Mouse (Mus musculus) kidney, adult 2 months (tissue): ENCODE measurements around the gene Wnt4. TPM values are rescaled to one million over a fixed set of nuclear protein-coding genes. Genes with fewer than 3 reads are reported as not detected.

Experiments
- DNase-seq: peaks from one replicate; pipeline ENCODE4 v3.0.0; 2021
- H3K27ac ChIP-seq: fragments of 200-500 bp; 2 replicates; pipeline ENCODE4 v1.5.1; 2012; ENCODE audit warnings: low read depth, low read length, control low read depth, inconsistent platforms; ENCODE audit not compliant: insufficient read depth
- H3K27me3 ChIP-seq: fragments of 200-500 bp; replicated peaks from 2 replicates; pipeline ENCODE4 v1.6.1; 2012; ENCODE audit warnings: mild to moderate bottlenecking, moderate library complexity, low read length, inconsistent platforms; ENCODE audit not compliant: control insufficient read depth, insufficient read depth
- H3K36me3 ChIP-seq: fragments of 200-500 bp; 2 replicates; pipeline ENCODE4 v1.6.1; 2012; ENCODE audit warnings: mild to moderate bottlenecking, moderate library complexity, low read length, inconsistent platforms; ENCODE audit not compliant: control insufficient read depth, insufficient read depth
- H3K4me1 ChIP-seq: fragments of 200-500 bp; 2 replicates; pipeline ENCODE4 v1.6.1; 2011; ENCODE audit warnings: low read length; ENCODE audit not compliant: control insufficient read depth, insufficient read depth
- H3K4me3 ChIP-seq: fragments of 200-500 bp; 2 replicates; pipeline ENCODE4 v1.5.1; 2011; ENCODE audit warnings: mild to moderate bottlenecking, low read depth, low read length, control low read depth; ENCODE audit not compliant: insufficient read depth
- CTCF ChIP-seq: fragments of 200-500 bp; conservative IDR thresholded peaks from 2 replicates; pipeline ENCODE4 v1.5.1; 2011; ENCODE audit warnings: low read depth, mild to moderate bottlenecking, control low read depth, low read length, moderate library complexity, mixed read lengths; ENCODE audit not compliant: insufficient read depth, insufficient read length
- POLR2A ChIP-seq: fragments of 200-500 bp; IDR thresholded peaks from one replicate; pipeline ENCODE4 v1.6.1; 2011; ENCODE audit warnings: low read depth, low read length, control low read depth
- WGBS: fragments of 180-500 bp; shearing (Covaris S2); methylation state at CpG from one replicate; pipeline ENCODE4 v1.1.7; 2018; 5-methylcytosine and 5-hydroxymethylcytosine counted together
- polyA plus RNA-seq: library from polyadenylated mRNA; depleted of rRNA; stranded (reverse); fragments of >200 nt; gene quantifications from 2 replicates; pipeline ENCODE4 v1.2.3, GENCODE M21; 2012

Wnt4 gene
- polyA plus RNA-seq, 1 experiment = 2.1 TPM

DNA sequence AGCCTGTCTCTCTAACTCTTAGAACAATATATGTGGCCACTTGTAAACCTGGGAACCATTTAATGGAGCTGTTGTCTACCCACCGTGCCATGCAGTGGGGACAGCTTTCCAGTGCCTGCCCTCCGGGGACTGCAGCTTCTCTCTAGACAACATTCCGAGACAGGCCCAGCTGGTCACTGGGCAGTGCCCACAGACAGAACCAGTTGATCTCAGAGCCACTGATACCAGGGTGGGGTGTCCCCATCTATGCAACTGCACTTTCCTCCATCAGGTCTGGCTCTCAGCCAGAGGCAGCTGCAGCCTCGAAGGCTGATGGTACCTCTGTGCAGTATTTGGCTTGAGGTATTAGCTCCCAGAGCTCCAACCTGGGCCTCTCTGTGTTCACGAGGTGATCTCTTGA, 27.0 kb upstream of the Wnt4 start:
- Histone ChIP-seq H3K36me3 (no peaks in the 10 kb centered on the region), H3K4me1 (no peaks in the 10 kb centered on the region), H3K27ac (no peak overlapping the region), H3K4me3 (no peak overlapping the region), H3K27me3 (no peaks in the 10 kb centered on the region)
- 45% methylated on average over 5 of the region's 5 CpGs for WGBS
- DNase-seq = no peak
- no peak for TF ChIP-seq CTCF
- TF ChIP-seq POLR2A = no peak

DNA sequence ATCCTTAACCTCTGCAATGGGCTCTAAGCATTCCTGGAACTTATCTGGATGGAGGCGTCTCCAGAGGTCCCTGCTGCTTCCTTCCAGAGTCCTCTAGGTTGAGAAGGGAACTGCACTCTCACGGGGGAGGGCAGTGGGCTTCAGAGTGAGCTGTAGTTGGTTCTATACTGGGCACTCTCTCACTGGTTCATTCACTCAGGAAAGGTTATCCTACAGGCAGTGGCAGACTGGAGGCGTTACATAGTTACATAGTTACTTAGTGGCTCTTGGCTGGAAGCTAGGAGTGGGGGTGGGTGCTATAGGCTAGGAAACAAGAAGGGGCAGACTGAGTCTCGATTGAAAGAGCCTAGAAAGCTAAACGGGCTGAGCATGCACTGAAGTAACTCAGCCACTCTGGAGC, 26.4 kb upstream of the Wnt4 start:
- no peak for TF ChIP-seq CTCF
- TF ChIP-seq POLR2A = no peak
- DNase-seq = no peak
- 31% methylated on average over 5 of the region's 5 CpGs for WGBS
- H3K36me3 ChIP-seq = no peaks in the 10 kb centered on the region
- H3K27ac ChIP-seq = no peak overlapping the region
- no peak overlapping the region for H3K4me3 ChIP-seq
- H3K27me3 ChIP-seq = no peaks in the 10 kb centered on the region
- no peaks in the 10 kb centered on the region for H3K4me1 ChIP-seq

DNA sequence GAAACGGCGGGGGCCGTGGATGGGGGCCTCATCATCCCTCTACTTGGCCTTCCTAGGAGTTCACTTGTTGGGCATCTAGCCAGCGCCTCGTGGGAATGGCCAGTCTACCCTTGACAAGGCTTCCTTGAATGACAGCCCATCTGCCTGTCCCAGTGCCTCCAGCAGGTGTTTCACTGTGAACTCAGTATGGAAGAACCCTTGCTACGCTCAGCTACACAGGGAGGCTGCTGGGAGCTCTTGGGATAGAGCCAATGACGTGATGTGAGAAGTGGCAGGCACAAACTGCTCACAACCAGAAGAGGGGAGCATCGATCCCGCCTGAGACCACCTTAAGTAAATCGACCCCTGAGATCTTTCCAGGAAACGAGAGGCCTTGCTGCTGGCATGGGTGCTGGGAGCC, 23.7 kb upstream of the Wnt4 start:
- Histone ChIP-seq H3K4me1 (no peaks in the 10 kb centered on the region), H3K36me3 (no peaks in the 10 kb centered on the region), H3K4me3 (no peak overlapping the region), H3K27me3 (no peaks in the 10 kb centered on the region), H3K27ac (no peak overlapping the region)
- 60% methylated on average over 11 of the region's 11 CpGs for WGBS
- TF ChIP-seq CTCF = no peak
- no peak for TF ChIP-seq POLR2A
- no peak for DNase-seq

DNA sequence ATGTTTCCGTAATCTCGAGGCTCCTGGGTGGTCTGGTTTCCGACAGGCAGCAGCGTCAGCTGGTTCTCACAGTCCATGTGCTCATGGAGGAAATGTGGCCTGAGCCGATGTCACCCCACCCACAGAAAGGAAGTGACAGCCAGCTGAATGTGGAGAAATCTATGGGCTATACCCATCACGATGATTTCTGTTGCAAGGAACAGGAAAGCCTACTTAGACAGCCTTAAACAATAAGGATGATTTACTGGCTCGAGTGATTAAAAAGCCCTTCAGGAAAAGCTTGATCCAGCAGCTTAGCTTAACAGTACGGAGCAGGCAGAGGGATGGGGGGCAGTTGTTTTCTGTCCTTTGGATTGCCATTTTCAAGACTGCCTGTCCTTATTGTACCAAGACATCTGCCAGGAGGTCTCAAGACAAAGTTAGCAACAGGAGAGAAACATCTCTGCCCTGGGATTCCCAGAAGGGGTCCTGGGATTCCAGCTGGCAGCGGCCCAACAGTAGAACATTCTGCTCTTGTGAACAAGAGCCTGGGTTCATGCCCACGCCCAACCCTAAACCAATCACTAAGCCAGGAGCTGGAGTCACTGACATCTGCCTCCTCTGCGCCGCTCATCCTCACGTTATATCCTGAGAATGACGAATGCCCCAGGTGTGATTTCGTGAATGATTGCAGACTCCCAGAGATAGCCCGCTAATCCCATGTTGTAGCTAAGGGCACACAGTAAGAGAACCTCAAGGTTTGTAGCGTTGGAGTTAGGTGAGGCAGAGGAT, 22.9 kb upstream of the Wnt4 start:
- no peak for TF ChIP-seq CTCF
- no peak for TF ChIP-seq POLR2A
- WGBS = 73% methylated on average over 17 of the region's 17 CpGs
- DNase-seq = no peak

DNA sequence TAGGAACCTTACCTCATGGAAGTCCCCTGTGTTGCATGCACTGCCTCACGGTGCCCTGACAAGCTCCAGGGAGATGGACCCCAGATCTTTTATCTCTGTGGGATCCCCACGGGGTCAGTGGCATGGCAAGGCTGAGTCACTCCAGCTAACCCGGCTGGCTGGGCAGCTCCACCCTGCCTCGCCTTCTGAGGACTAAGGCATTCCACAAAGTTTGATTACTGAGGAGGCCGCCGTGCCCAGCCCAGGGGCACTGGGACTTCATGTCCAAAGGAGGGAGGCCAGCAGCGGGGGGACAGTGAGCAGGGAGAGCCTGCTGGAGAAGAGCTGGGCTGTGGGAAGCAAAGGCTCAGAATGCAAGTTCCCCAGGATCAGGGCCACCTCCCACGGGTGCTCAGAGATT, 21.7 kb upstream of the Wnt4 start:
- H3K4me1 ChIP-seq = no peaks in the 10 kb centered on the region
- TF ChIP-seq POLR2A (no peak), CTCF (no peak)

More for the DNA sequence above, 22.9 kb upstream of the Wnt4 start:
- Histone ChIP-seq H3K27ac (no peak overlapping the region), H3K4me1 (no peaks in the 10 kb centered on the region), H3K27me3 (no peaks in the 10 kb centered on the region), H3K4me3 (no peak overlapping the region), H3K36me3 (no peaks in the 10 kb centered on the region)

DNA sequence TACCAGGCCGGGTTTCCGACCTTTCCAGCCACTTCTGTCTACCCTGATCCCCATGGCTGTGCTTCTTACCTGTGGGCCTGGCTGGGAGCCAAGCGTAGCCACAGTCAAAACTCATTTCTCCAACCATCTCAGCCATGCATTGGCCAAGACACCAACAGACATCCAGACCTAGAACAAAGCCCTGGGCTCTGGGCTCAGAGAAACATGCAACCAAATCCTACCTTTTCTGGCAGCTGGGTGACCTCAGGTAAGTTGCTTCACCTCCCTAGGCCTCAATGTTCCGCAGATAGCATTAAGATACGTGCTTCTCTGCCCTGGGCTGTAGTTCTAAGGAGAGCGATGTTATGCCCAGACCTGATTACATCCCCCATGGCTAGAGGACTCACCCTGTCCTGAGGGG, 15.5 kb upstream of the Wnt4 start:
- no peak for TF ChIP-seq CTCF
- TF ChIP-seq POLR2A = no peak
- Histone ChIP-seq H3K36me3 (no peaks in the 10 kb centered on the region), H3K27ac (no peak overlapping the region), H3K4me3 (no peak overlapping the region), H3K27me3 (no peaks in the 10 kb centered on the region), H3K4me1 (no peaks in the 10 kb centered on the region)
- WGBS = 90% methylated on average over 6 of the region's 6 CpGs
- no peak for DNase-seq

More for the DNA sequence above, 21.7 kb upstream of the Wnt4 start:
- 63% methylated on average over 8 of the region's 8 CpGs for WGBS
- Histone ChIP-seq H3K27ac (no peak overlapping the region), H3K4me3 (no peak overlapping the region), H3K27me3 (no peaks in the 10 kb centered on the region), H3K36me3 (no peaks in the 10 kb centered on the region)
- DNase-seq = no peak

DNA sequence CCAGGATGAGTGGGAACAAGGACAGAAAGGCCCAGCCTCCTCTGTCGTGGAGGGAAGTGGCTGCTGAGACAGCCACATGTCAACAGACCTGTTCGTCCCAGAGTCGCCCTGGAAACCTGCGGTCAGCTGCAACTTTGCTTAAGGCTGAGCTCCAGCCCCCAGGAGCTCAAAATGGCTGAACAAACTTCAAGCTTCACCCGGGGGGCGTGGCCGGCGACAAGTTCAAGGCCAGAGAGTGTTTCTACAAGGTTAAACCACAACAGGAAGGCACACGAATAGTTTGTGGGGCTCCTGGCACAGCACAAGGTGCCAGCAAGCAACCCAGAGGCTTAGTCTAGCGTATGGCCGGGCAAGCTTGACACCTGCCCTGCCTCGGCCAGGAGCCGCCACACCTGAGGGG, 13.2 kb upstream of the Wnt4 start:
- DNase-seq = no peak
- TF ChIP-seq POLR2A = no peak
- no peaks in the 10 kb centered on the region for H3K4me1 ChIP-seq
- H3K36me3 ChIP-seq = no peaks in the 10 kb centered on the region
- H3K4me3 ChIP-seq = no peak overlapping the region
- H3K27me3 ChIP-seq = no peaks in the 10 kb centered on the region
- 81% methylated on average over 13 of the region's 13 CpGs for WGBS
- no peak overlapping the region for H3K27ac ChIP-seq

DNA sequence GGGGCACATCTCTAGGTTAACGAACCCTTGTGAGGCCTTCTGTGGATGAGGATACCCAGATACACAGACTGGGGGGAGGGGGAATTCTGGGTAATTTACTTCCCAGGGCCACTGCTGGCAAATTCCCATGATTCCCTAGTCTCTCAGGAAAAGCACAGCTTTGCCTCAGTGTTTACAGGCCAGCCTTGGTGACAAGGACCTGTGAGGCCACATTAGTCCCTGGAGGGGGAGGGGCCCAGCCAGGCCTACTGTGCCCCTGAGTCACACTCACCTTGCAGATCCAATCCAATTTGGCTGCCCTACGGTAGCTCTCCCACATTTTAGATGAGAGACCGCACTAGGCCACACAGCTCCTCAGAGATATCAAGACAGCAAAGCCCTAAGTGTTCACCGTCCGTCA, 12.2 kb upstream of the Wnt4 start:
- WGBS = 91% methylated on average over 5 of the region's 5 CpGs
- Histone ChIP-seq H3K4me3 (no peak overlapping the region), H3K27ac (no peak overlapping the region), H3K4me1 (no peaks in the 10 kb centered on the region), H3K27me3 (no peaks in the 10 kb centered on the region), H3K36me3 (no peaks in the 10 kb centered on the region)
- no peak for DNase-seq
- TF ChIP-seq POLR2A (no peak), CTCF (no peak)
